Mouse (Mus musculus) forebrain, postnatal 0 days (tissue): ENCODE measurements at regions not wholly inside any gene's neighbourhood (a gene's known extent, or its start where the extent isn't known, plus 50 kb on each side); places are given as distances from the start of the nearest gene placed in this dataset.

ENCODE experiments used
- ATAC-seq: fragments of 200-750 bp; cut with Nextera tagmentation; 2 replicates; pipeline ENCODE4 v1.8.0; 2017; ENCODE audit warnings: mild to moderate bottlenecking, moderate library complexity
- DNase-seq: peaks from one replicate; pipeline ENCODE4 v3.0.0-alpha.2; 2015
- H3K27ac ChIP-seq: fragments of 300-500 bp; sonication (generic); 2 replicates; pipeline ENCODE4 v1.5.1; 2014; ENCODE audit warnings: low read depth, mild to moderate bottlenecking, antibody characterized with exemption, low read length, moderate library complexity, mixed read lengths
- H3K27me3 ChIP-seq: fragments of 300-500 bp; sonication (generic); 2 replicates; pipeline ENCODE4 v1.6.1; 2014; ENCODE audit warnings: mild to moderate bottlenecking, low read length, mixed read lengths; ENCODE audit not compliant: insufficient read depth
- H3K36me3 ChIP-seq: fragments of 300-500 bp; sonication (generic); 2 replicates; pipeline ENCODE4 v1.6.1; 2014; ENCODE audit warnings: mild to moderate bottlenecking, moderate library complexity; ENCODE audit not compliant: insufficient read depth
- H3K4me1 ChIP-seq: fragments of 300-500 bp; sonication (generic); 2 replicates; pipeline ENCODE4 v1.6.1; 2014; ENCODE audit warnings: antibody characterized with exemption; ENCODE audit not compliant: insufficient read depth
- H3K4me2 ChIP-seq: fragments of 300-500 bp; sonication (generic); 2 replicates; pipeline ENCODE4 v1.6.1; 2014; ENCODE audit warnings: low read depth, mild to moderate bottlenecking, moderate library complexity
- H3K4me3 ChIP-seq: fragments of 300-500 bp; sonication (generic); 2 replicates; pipeline ENCODE4 v1.5.1; 2014; ENCODE audit warnings: low read depth, low read length, mixed read lengths
- H3K9ac ChIP-seq: fragments of 300-500 bp; sonication (generic); 2 replicates; pipeline ENCODE4 v1.6.1; 2014; ENCODE audit warnings: mild to moderate bottlenecking
- H3K9me3 ChIP-seq: fragments of 300-500 bp; sonication (generic); 2 replicates; pipeline ENCODE4 v1.6.1; 2016; ENCODE audit warnings: low read length
- CTCF ChIP-seq: sonication (generic); IDR thresholded peaks from 2 replicates; pipeline ENCODE4 v1.5.1; 2016; ENCODE audit warnings: antibody characterized with exemption, control low read depth, low read depth
- WGBS: fragments of 180-500 bp; shearing (Covaris S2); extraction: QIAGEN DNeasy Blood & Tissue Kit; methylation state at CpG from one replicate; pipeline ENCODE4 v1.1.7; 2014; 5-methylcytosine and 5-hydroxymethylcytosine counted together

DNA sequence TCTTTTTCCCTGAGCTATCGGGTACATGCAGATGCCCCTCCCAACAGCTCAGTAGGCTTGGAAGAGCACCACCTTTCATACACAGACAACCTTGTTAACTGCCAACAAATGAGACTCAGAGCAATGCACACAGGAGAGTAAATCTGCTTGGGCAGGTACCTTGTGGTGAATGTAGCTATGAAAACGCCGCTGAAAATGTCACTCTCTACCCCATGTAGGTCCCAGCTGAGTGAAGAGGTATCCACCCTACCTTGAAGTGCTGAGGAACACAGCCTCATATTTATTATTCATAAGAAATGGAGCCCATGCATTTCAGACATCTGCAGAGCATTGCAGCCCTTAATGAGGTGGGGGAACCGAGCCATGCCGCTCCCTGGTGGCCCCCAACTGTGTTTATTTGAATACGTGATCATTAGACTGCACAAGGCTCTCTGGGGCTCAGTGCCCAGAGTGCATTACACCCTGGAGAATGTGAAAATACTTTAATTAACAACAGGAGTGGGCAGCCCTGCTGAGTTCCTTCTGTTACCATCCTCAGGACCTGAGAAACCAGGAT, 53.8 kb upstream of the F13a1 start:
- DNase-seq (peak; percentile 43), ATAC-seq (peak; percentile 58)
- Histone ChIP-seq H3K4me2 (no peak overlapping the region), H3K9me3 (no peaks in the 10 kb centered on the region), H3K9ac (no peak overlapping the region), H3K4me1 (no peaks in the 10 kb centered on the region), H3K27me3 (no peaks in the 10 kb centered on the region), H3K36me3 (no peaks in the 10 kb centered on the region), H3K4me3 (no peak overlapping the region), H3K27ac (no peak overlapping the region)
- 16% methylated on average over 6 of the region's 6 CpGs for WGBS
- TF ChIP-seq CTCF = no peak

DNA sequence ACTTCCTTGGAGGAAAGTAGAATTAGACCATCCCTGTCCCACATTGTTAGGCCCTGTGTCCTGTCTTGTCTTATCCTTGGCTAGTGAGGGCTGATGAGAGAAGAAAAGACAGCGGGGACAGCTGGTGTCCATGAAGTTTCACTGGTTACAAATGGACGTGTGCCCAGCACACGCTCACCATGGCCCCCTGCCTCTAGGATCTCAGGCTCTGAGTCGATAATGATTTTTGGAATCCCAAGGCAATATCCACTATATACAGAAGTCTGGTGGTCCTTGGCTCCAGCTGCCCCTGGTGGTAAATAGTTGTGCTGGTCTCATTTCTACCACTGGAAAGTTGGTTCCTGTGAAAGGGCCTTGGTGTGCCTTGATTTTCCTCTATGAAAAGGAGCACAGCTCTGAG, 51.7 kb upstream of the F13a1 start:
- no peaks in the 10 kb centered on the region for H3K27me3 ChIP-seq
- TF ChIP-seq CTCF = no peak
- no peaks in the 10 kb centered on the region for H3K36me3 ChIP-seq
- H3K4me2 ChIP-seq = no peak overlapping the region
- H3K4me1 ChIP-seq = no peaks in the 10 kb centered on the region
- no peak overlapping the region for H3K27ac ChIP-seq
- H3K9me3 ChIP-seq = no peaks in the 10 kb centered on the region
- H3K4me3 ChIP-seq = no peak overlapping the region
- H3K9ac ChIP-seq = no peak overlapping the region
- DNase-seq = no peak
- ATAC-seq = no peak
- 89% methylated on average over 4 of the region's 4 CpGs for WGBS
